Mouse (Mus musculus): ENCODE results near the gene Gna14. TPM values are rescaled to one million over a fixed set of nuclear protein-coding genes. Genes with fewer than 3 reads are reported as not detected.
A peak's percentile ranks its signal among the peaks of the same experiment; 100 is the strongest.

The Gna14 gene
- total RNA-seq, 2 experiments from 2014 or later, result 1.5 to 1.7 TPM

- DNase-seq (ENCODE audit: low spot score in 2 of 2), result no peak
Observed at GRCm38 (mm10) chr19:16585379-16585778, 149.8 kb downstream of the Gna14 start.

- peak in 1 of 2 experiments; percentile 57 for DNase-seq (ENCODE audit: low spot score in 2 of 2)
Observed at GRCm38 (mm10) chr19:16593256-16593974, 157.9 kb downstream of the Gna14 start.

GRCm38 (mm10) chr19:16593975-16594317 lies 158.4 kb downstream of the Gna14 start:
- no peak for DNase-seq (ENCODE audit: low spot score in 2 of 2)

- DNase-seq (ENCODE audit: low spot score in 2 of 2), result no peak
Observed at GRCm38 (mm10) chr19:16597216-16597615, 161.7 kb downstream of the Gna14 start.

- no peak for DNase-seq (ENCODE audit: low spot score in 2 of 2)
Observed at GRCm38 (mm10) chr19:16598653-16599297, 163.2 kb downstream of the Gna14 start.

GRCm38 (mm10) chr19:16599298-16599970 lies 163.9 kb downstream of the Gna14 start:
- peak; percentile 37 to 90 for DNase-seq (ENCODE audit: low spot score in 2 of 2)

- no peak for DNase-seq (ENCODE audit: low spot score in 2 of 2)
Observed at GRCm38 (mm10) chr19:16602026-16602425, 166.5 kb downstream of the Gna14 start.

- no peak for DNase-seq (ENCODE audit: low spot score in 2 of 2)
Observed at GRCm38 (mm10) chr19:16607634-16608033, 172.1 kb downstream of the Gna14 start.

- DNase-seq (ENCODE audit: low spot score in 2 of 2), result no peak
Observed at GRCm38 (mm10) chr19:16623154-16623553, 187.6 kb downstream of the Gna14 start.

- DNase-seq (ENCODE audit: low spot score in 2 of 2), result no peak
Observed at GRCm38 (mm10) chr19:16624994-16625393, 189.4 kb downstream of the Gna14 start.

- no peak for DNase-seq (ENCODE audit: low spot score in 2 of 2)
Observed at GRCm38 (mm10) chr19:16625610-16626395, 190.2 kb downstream of the Gna14 start.

Data from layer of hippocampus, adult 18-20 months (tissue).